In the genomic region with DNA sequence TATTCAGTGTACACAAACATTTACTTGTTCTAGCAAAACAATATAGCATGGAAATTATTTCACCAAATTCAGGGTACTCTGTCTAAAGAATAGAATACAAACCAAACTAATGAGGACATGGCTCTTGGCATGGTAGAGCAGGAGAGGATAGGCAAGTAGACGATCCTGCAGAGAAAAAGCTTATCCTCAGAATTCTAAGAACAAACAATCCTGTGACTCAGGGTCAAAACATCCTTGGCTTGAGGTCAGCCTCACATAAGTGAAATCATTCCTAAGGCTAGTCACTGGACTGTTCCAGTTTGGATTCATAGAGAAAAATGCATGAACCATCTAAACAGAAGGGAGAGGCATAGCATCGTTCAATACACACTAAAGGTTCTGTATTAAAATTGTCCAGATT, we compare ENCODE assay signal across 35 mouse cellular contexts.
"Had no signal": no experiment of that assay in that cellular context is flagged by ENCODE, and none has a peak within 500 bp of the region (broad histone marks: within the 10 kb centered on the region; RNA-seq: fewer than 3 reads in every experiment).

No protein-coding gene starts in this region.

- H3K4me3 ChIP-seq: heart, embryonic 10.5 days; heart, embryonic 12.5 days; heart, embryonic 13.5 days; heart, embryonic 15.5 days; hindbrain, embryonic 10.5 days; hindbrain, embryonic 12.5 days; hindbrain, embryonic 13.5 days; hindbrain, embryonic 15.5 days; kidney, embryonic 15.5 days; layer of hippocampus, adult 2 months; left cerebral cortex, adult 2 months had no signal

- ATAC-seq: hindbrain, embryonic 16.5 days; hindbrain, postnatal 0 days; inflammation-experienced regulatory T-cells, adult 6 months; intestine, embryonic 16.5 days; intestine, postnatal 0 days had no signal

- H3K36me3 ChIP-seq: heart, embryonic 10.5 days; heart, embryonic 12.5 days; heart, embryonic 13.5 days; heart, embryonic 15.5 days; hindbrain, embryonic 10.5 days; hindbrain, embryonic 12.5 days; hindbrain, embryonic 13.5 days; hindbrain, embryonic 15.5 days; kidney, embryonic 15.5 days had no signal

- H3K27me3 ChIP-seq: heart, embryonic 12.5 days; heart, embryonic 13.5 days; heart, embryonic 15.5 days; hindbrain, embryonic 12.5 days; hindbrain, embryonic 13.5 days; hindbrain, embryonic 15.5 days; kidney, embryonic 15.5 days had no signal

- DNase-seq: heart, postnatal 10 days; heart, postnatal 14 days; heart, postnatal 36 days; heart, postnatal 4 days; kidney, adult 11 months; kidney, adult 18-20 months; kidney, adult 2 months; kidney, adult 8-10 months; kidney, adult 9 months; kidney, postnatal 10 days; kidney, postnatal 14 days; kidney, postnatal 25 days; kidney, postnatal 36 days; kidney, postnatal 4 days; layer of hippocampus, adult 9-11 months; layer of hippocampus, postnatal 36 days had no signal

- H3K9ac ChIP-seq: heart, embryonic 12.5 days; heart, embryonic 13.5 days; heart, embryonic 15.5 days; hindbrain, embryonic 12.5 days; hindbrain, embryonic 13.5 days; hindbrain, embryonic 14.5 days; hindbrain, embryonic 15.5 days; kidney, embryonic 15.5 days had no signal

- H3K9me3 ChIP-seq: heart, embryonic 10.5 days; heart, embryonic 12.5 days; heart, embryonic 13.5 days; heart, embryonic 15.5 days; hindbrain, embryonic 10.5 days; hindbrain, embryonic 12.5 days; hindbrain, embryonic 13.5 days; hindbrain, embryonic 15.5 days; kidney, embryonic 15.5 days had no signal

- H3K27ac ChIP-seq: heart, embryonic 10.5 days; heart, embryonic 13.5 days; heart, embryonic 15.5 days; hindbrain, embryonic 10.5 days; hindbrain, embryonic 12.5 days; hindbrain, embryonic 13.5 days; hindbrain, embryonic 14.5 days; hindbrain, embryonic 15.5 days; hindbrain, postnatal 0 days; kidney, embryonic 15.5 days; kidney, postnatal 0 days; layer of hippocampus, adult 2 months; left cerebral cortex, adult 2 months had no signal

- H3K4me2 ChIP-seq: heart, embryonic 11.5 days; heart, embryonic 12.5 days; heart, embryonic 13.5 days; heart, embryonic 15.5 days; hindbrain, embryonic 12.5 days; hindbrain, embryonic 13.5 days; hindbrain, embryonic 14.5 days; hindbrain, embryonic 15.5 days; kidney, embryonic 15.5 days had no signal

- H3K4me1 ChIP-seq: heart, embryonic 10.5 days; heart, embryonic 12.5 days; heart, embryonic 13.5 days; heart, embryonic 15.5 days; hindbrain, embryonic 10.5 days; hindbrain, embryonic 12.5 days; hindbrain, embryonic 13.5 days; hindbrain, embryonic 15.5 days; kidney, embryonic 15.5 days had no signal
